Mouse (Mus musculus): Measurements from ENCODE around the gene Abcc8. TPM values are rescaled to one million over a fixed set of nuclear protein-coding genes. Genes with fewer than 3 reads are reported as not detected.

Gene Abcc8
- polyA plus RNA-seq, 1 experiment from 2014 or later, result 0.77 TPM

DNA sequence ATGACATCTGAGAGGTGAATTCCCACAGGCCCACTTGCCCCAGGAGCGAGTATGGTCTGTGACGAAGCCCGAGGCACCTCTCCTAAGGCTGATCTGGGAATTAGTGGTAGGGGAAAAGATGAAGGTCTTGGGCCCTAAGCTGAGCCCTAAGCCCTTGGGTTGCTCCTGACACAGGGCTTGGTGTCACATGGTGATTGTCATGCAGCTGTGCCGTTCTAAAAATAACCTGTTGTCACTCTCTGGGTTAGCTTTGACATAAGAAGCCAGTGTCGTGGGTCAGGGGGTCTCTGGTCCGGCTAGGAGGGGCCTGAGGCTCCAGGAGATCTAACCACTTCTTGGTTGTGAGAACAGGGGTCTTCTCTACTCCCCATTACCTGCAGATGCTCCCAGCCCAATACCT lies 67.9 kb downstream of the Abcc8 start:
- Histone ChIP-seq H3K27ac (replicated peaks; ENCODE audit: low read depth, low read length) (no peak overlapping the region), H3K9me3 (ENCODE audit: control insufficient read depth, low read length) (no peaks in the 10 kb centered on the region), H3K27me3 (ENCODE audit: control insufficient read depth, insufficient read depth, low read length) (no peaks in the 10 kb centered on the region), H3K4me2 (ENCODE audit: low read depth, severe bottlenecking) (no peak overlapping the region), H3K36me3 (ENCODE audit: control insufficient read depth, insufficient read depth, low read length) (no peaks in the 10 kb centered on the region), H3K9ac (ENCODE audit: low read length) (no peak overlapping the region), H3K4me1 (ENCODE audit: control insufficient read depth, insufficient read depth, low read length) (peaks cover 6% of the 10 kb centered on the region), H3K4me3 (ENCODE audit: low read depth, low read length) (no peak overlapping the region)
- ATAC-seq (ENCODE audit: insufficient number of reproducible peaks, low FRiP score, low TSS enrichment, low read depth) (no peak), DNase-seq (ENCODE audit: low spot score) (no peak)
- WGBS, result 82% methylated on average over 6 of the region's 6 CpGs

DNA sequence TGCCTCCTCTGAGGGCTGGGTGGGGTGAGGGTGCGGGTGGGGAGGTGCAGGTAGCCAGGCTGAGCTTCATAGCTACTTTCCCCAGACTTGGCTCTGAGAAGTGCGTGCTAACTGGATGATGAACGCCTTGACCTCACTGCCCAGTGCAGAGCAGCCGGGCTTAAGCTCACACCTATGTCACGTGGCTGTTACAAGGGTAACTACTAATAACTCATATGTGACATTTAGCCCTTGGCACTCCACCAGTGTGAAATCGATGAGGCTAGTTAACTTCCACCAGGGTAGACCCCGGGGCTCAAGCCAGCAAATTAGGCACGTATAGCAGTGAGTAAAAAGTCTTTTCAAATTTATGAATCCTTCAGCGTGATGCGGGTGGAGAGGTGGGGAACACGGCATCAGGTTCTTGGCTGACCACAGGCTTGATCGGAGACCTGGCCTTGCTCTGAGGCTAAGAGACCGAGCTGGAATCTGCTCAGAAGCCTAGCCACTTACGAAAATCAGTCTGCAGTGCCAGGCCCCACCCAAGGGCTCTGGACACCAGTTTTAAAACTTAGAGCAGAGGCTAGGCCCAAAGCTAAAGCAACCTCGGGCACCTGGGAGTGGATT lies 68.5 kb downstream of the Abcc8 start:
- Histone ChIP-seq H3K9ac (ENCODE audit: low read length) (no peak overlapping the region), H3K9me3 (ENCODE audit: control insufficient read depth, low read length) (no peaks in the 10 kb centered on the region), H3K36me3 (ENCODE audit: control insufficient read depth, insufficient read depth, low read length) (no peaks in the 10 kb centered on the region), H3K4me1 (ENCODE audit: control insufficient read depth, insufficient read depth, low read length) (peaks cover 6% of the 10 kb centered on the region), H3K27me3 (ENCODE audit: control insufficient read depth, insufficient read depth, low read length) (no peaks in the 10 kb centered on the region), H3K4me3 (ENCODE audit: low read depth, low read length) (no peak overlapping the region), H3K4me2 (ENCODE audit: low read depth, severe bottlenecking) (no peak overlapping the region), H3K27ac (replicated peaks; ENCODE audit: low read depth, low read length) (no peak overlapping the region)
- ATAC-seq (ENCODE audit: insufficient number of reproducible peaks, low FRiP score, low TSS enrichment, low read depth), result no peak; the same call in 1 of the 2 replicates
- no peak for DNase-seq (ENCODE audit: low spot score)
- WGBS, result 69% methylated on average over 15 of the region's 15 CpGs

DNA sequence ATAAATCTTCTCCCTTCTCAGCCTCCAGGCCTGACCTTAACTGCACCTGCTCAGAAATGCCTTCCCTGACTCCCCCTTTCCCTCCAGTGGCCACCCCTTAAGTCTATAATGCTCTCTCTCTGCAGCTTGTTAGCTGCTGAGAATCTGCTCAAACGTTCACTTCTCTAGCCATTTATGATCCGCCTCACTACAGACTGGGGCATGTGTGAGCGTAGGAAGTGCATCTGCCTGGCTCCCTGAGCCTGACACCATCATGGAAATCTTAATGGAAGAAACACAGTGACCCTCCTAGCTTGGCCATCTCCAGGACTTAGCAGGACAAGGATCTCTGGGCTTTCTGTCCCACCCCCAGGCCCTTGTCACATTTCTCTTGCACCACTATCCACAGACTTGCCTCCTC lies 69.8 kb downstream of the Abcc8 start:
- H3K4me1 ChIP-seq (ENCODE audit: control insufficient read depth, insufficient read depth, low read length), result peaks cover 6% of the 10 kb centered on the region
- no peak overlapping the region for H3K27ac ChIP-seq (replicated peaks; ENCODE audit: low read depth, low read length)
- 67% methylated on average over 3 of the region's 3 CpGs for WGBS
- no peak for ATAC-seq (ENCODE audit: insufficient number of reproducible peaks, low FRiP score, low TSS enrichment, low read depth)
- H3K9ac ChIP-seq (ENCODE audit: low read length), result no peak overlapping the region
- H3K36me3 ChIP-seq (ENCODE audit: control insufficient read depth, insufficient read depth, low read length), result no peaks in the 10 kb centered on the region
- H3K4me2 ChIP-seq (ENCODE audit: low read depth, severe bottlenecking), result no peak overlapping the region
- H3K4me3 ChIP-seq (ENCODE audit: low read depth, low read length), result no peak overlapping the region
- H3K27me3 ChIP-seq (ENCODE audit: control insufficient read depth, insufficient read depth, low read length), result no peaks in the 10 kb centered on the region
- DNase-seq (ENCODE audit: low spot score), result no peak
- H3K9me3 ChIP-seq (ENCODE audit: control insufficient read depth, low read length), result no peaks in the 10 kb centered on the region

DNA sequence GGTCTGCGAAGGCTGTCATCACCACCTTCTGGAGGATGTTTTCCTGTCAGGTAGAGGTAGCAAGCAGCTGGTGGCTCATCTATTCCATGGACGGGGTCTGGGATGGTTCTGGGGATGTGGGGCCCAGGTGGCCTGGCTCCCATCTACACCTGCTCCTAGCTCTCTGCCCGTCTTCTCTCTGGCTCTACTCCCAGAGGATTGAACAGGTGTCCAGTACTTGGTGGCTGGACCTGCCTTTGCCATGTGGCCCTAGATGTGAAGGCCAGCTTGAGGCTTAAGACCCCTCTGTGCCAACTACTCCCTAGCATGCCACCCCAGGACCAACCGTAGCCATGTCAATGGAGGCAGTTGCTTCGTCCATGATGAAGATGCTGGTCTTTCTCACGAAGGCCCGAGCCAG lies 74.3 kb downstream of the Abcc8 start:
- H3K36me3 ChIP-seq (ENCODE audit: control insufficient read depth, insufficient read depth, low read length), result no peaks in the 10 kb centered on the region
- 88% methylated on average over 7 of the region's 7 CpGs for WGBS
- H3K4me1 ChIP-seq (ENCODE audit: control insufficient read depth, insufficient read depth, low read length), result no peaks in the 10 kb centered on the region
- no peak overlapping the region for H3K9ac ChIP-seq (ENCODE audit: low read length)
- no peak overlapping the region for H3K27ac ChIP-seq (replicated peaks; ENCODE audit: low read depth, low read length)
- ATAC-seq (ENCODE audit: insufficient number of reproducible peaks, low FRiP score, low TSS enrichment, low read depth), result no peak
- no peak overlapping the region for H3K4me3 ChIP-seq (ENCODE audit: low read depth, low read length)
- no peak overlapping the region for H3K4me2 ChIP-seq (ENCODE audit: low read depth, severe bottlenecking)
- H3K27me3 ChIP-seq (ENCODE audit: control insufficient read depth, insufficient read depth, low read length), result 0 out of 2 replicates have a peak, but pooled peaks cover 3% of the 10 kb centered on the region
- DNase-seq (ENCODE audit: low spot score), result no peak
- H3K9me3 ChIP-seq (ENCODE audit: control insufficient read depth, low read length), result no peaks in the 10 kb centered on the region

DNA sequence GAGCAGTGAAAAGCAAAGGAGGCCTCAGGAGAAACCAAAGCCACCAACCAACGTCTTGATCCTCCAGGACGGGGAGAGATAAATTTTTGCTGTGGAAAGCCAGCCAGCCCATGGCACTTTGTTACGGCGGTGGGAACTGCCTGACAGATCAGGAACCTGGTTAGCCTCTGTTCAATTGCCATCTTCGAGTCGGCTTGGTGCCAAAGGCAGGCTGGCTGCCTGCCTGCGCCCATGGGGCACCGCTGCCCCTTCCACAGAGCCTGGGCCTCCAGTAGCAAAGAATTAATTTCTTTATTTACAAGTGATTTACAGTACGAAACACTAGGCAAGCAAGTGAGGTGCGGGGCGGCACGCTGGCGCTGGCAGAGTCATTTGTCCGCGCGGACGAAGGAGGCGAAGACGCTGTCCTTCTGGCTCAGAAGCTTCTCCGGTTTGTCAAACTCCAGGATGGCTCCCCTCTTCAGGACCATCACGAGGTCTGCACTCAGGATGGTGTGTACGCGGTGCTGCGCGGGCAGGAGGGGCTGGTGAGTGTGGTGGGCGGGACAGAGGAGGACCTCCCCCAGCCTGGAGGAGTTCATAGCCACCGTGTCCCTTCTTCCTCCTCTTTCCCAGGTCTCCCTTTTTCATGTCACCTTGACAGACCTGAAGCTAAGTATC lies 75.4 kb downstream of the Abcc8 start:
- Histone ChIP-seq H3K4me1 (ENCODE audit: control insufficient read depth, insufficient read depth, low read length) (no peaks in the 10 kb centered on the region), H3K4me3 (ENCODE audit: low read depth, low read length) (no peak overlapping the region), H3K27me3 (ENCODE audit: control insufficient read depth, insufficient read depth, low read length) (0 out of 2 replicates have a peak, but pooled peaks cover 6% of the 10 kb centered on the region), H3K36me3 (ENCODE audit: control insufficient read depth, insufficient read depth, low read length) (no peaks in the 10 kb centered on the region), H3K4me2 (ENCODE audit: low read depth, severe bottlenecking) (no peak overlapping the region), H3K9me3 (ENCODE audit: control insufficient read depth, low read length) (no peaks in the 10 kb centered on the region), H3K27ac (replicated peaks; ENCODE audit: low read depth, low read length) (no peak overlapping the region), H3K9ac (ENCODE audit: low read length) (no peak overlapping the region)
- 82% methylated on average over 27 of the region's 27 CpGs for WGBS
- ATAC-seq (ENCODE audit: insufficient number of reproducible peaks, low FRiP score, low TSS enrichment, low read depth), result no peak
- DNase-seq (ENCODE audit: low spot score), result no peak

DNA sequence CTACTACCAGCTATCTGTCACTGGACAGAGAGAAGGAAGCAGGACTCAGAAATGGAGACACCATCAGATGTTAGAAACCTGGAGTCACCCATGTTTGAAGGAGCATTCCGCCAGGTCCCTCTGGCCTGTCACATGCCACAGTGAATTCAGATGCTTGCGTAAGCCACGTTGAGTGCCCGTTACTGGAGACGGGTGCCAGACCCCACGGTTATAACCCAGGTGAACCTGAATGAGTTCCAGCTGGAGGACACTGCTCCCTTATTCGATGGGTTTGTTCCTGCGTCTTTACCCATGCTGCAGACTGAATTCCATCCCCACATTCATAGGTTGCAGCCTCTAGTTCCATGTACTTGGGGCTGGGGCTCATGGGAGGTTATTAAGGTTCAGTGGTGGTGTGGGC lies 76.1 kb downstream of the Abcc8 start:
- Histone ChIP-seq H3K9me3 (ENCODE audit: control insufficient read depth, low read length) (no peaks in the 10 kb centered on the region), H3K9ac (ENCODE audit: low read length) (no peak overlapping the region), H3K36me3 (ENCODE audit: control insufficient read depth, insufficient read depth, low read length) (no peaks in the 10 kb centered on the region), H3K27me3 (ENCODE audit: control insufficient read depth, insufficient read depth, low read length) (0 out of 2 replicates have a peak, but pooled peaks cover 8% of the 10 kb centered on the region), H3K4me2 (ENCODE audit: low read depth, severe bottlenecking) (no peak overlapping the region), H3K4me1 (ENCODE audit: control insufficient read depth, insufficient read depth, low read length) (no peaks in the 10 kb centered on the region), H3K4me3 (ENCODE audit: low read depth, low read length) (no peak overlapping the region), H3K27ac (replicated peaks; ENCODE audit: low read depth, low read length) (no peak overlapping the region)
- 77% methylated on average over 8 of the region's 8 CpGs for WGBS
- DNase-seq (ENCODE audit: low spot score) (no peak), ATAC-seq (ENCODE audit: insufficient number of reproducible peaks, low FRiP score, low TSS enrichment, low read depth) (no peak)

DNA sequence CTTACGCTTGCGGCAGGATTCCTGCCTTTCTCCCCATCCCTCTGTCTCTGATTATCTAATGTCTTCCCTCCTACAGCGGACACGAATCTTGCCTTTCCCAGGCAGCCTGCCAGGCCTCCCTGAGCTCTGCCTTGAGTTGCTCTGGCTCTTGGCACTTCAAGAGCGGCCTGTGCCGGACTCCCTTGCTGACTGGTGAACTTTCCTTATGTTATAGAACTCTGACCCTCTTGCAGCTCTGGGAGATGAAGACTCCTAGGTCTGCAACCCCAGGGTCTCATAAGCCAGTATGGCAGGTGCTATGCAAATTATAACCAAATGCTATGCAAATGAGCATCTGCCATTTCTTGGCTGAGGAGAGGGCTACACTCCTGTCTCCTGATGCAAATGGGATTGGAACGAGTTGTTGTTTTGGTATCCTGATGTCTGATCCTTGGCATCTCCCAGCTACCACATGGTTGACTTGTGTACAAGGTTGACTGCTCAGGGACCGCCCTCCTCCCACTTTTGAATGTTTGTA lies 76.7 kb downstream of the Abcc8 start:
- no peak overlapping the region for H3K4me3 ChIP-seq (ENCODE audit: low read depth, low read length)
- H3K27ac ChIP-seq (replicated peaks; ENCODE audit: low read depth, low read length), result no peak overlapping the region
- H3K9ac ChIP-seq (ENCODE audit: low read length), result no peak overlapping the region
- H3K4me2 ChIP-seq (ENCODE audit: low read depth, severe bottlenecking), result no peak overlapping the region
- no peaks in the 10 kb centered on the region for H3K9me3 ChIP-seq (ENCODE audit: control insufficient read depth, low read length)
- H3K27me3 ChIP-seq (ENCODE audit: control insufficient read depth, insufficient read depth, low read length), result 0 out of 2 replicates have a peak, but pooled peaks cover 8% of the 10 kb centered on the region
- no peaks in the 10 kb centered on the region for H3K4me1 ChIP-seq (ENCODE audit: control insufficient read depth, insufficient read depth, low read length)
- ATAC-seq (ENCODE audit: insufficient number of reproducible peaks, low FRiP score, low TSS enrichment, low read depth) (no peak), DNase-seq (ENCODE audit: low spot score) (no peak)
- 81% methylated on average over 8 of the region's 8 CpGs for WGBS
- no peaks in the 10 kb centered on the region for H3K36me3 ChIP-seq (ENCODE audit: control insufficient read depth, insufficient read depth, low read length)

DNA sequence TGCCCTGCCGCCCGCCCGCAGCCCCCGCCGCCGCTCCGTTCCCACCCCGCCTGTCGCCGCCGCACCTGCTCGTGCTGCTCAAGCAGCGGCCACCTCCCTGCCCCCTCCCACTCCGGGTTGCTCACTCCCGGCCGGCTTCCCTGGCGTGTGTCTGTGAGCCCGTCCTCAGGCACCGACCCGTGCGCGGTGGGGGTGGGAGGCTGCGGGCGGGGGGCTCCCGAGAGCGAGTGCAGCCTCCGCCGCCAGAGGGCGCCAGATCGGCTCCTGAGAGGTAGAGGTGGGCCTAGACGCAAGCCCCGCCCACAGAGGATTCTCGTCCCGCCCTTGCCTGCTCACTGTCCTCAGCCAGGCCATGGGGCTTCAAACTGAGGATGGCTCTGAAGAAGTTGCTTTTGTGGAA lies 79.3 kb downstream of the Abcc8 start, which contains the start of gene Kcnj11:
Kcnj11 (minus strand) TSS at position 202 of the 400 bp plus-strand sequence.
- 0% methylated on average over 33 of the region's 34 CpGs for WGBS
- Histone ChIP-seq H3K9me3 (ENCODE audit: control insufficient read depth, low read length) (no peaks in the 10 kb centered on the region), H3K4me2 (ENCODE audit: low read depth, severe bottlenecking) (peak within 1 kb of the TSS; percentile 86), H3K4me3 (ENCODE audit: low read depth, low read length) (peak within 1 kb of the TSS; percentile 43), H3K27ac (replicated peaks; ENCODE audit: low read depth, low read length) (no peak within 1 kb of the TSS), H3K4me1 (ENCODE audit: control insufficient read depth, insufficient read depth, low read length) (no peaks in the 10 kb centered on the region), H3K36me3 (ENCODE audit: control insufficient read depth, insufficient read depth, low read length) (no peaks in the 10 kb centered on the region), H3K9ac (ENCODE audit: low read length) (no peak within 1 kb of the TSS), H3K27me3 (ENCODE audit: control insufficient read depth, insufficient read depth, low read length) (0 out of 2 replicates have a peak, but pooled peaks cover 8% of the 10 kb centered on the region)
- ATAC-seq (ENCODE audit: insufficient number of reproducible peaks, low FRiP score, low TSS enrichment, low read depth), result peak; percentile 73; the same call in 1 of the 2 replicates
- DNase-seq (ENCODE audit: low spot score), result peak; percentile 93

Data from limb, embryonic 11.5 days (tissue).